Mouse (Mus musculus) stomach, postnatal 0 days (tissue): ENCODE data around the gene Vil1.

Experiments
- CTCF ChIP-seq: IDR thresholded peaks from 2 replicates; pipeline ENCODE4 v1.5.1; 2016; ENCODE audit warnings: antibody characterized with exemption, low read depth, mild to moderate bottlenecking, moderate library complexity
- EP300 ChIP-seq: optimal IDR thresholded peaks from 2 replicates; pipeline ENCODE3; 2016; ENCODE audit warnings: antibody characterized with exemption

GRCm38 (mm10) chr1:74386363-74386713, 22.8 kb upstream of the Vil1 start:
- no peak for TF ChIP-seq CTCF
- no peak for TF ChIP-seq EP300
